Mouse (Mus musculus): ENCODE results near the gene E2f8. TPM values are rescaled to one million over a fixed set of nuclear protein-coding genes. Genes with fewer than 3 reads are reported as not detected.

The E2f8 gene
- polyA plus RNA-seq, 1 experiment: 0.28 TPM

DNA sequence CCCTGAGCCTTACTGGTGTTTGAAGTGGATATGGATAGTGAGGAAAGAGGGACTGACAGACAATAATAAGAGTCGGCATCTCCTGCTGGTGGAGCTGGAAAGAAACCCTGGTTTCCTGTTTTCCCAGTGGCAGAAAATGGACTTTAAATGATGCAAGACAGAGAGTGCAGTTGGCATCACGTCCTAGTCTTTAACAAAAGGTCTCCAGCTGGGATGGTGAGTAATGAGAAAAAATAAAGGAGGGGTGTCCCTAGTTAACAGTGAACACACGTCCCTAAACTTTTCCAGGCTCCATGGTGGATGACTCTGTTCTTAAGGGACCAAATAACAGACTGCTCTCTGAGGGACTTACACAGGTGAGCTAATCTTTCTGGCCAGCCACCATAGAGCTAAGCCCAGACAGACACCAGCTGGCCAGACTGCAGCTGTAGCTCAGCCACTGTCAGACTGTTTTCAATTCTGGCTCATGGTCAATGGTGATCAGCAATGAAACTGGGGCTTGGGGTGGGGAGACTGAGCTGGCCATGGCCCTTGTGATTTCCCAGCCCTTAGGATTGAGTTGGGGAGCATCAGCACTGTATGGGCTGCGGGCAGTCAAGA, 46.9 kb downstream of the E2f8 start:
- 60% methylated on average over 4 of the region's 4 CpGs for WGBS
- Histone ChIP-seq H3K4me3 (ENCODE audit: insufficient read depth, low read depth, low read length) (no peak overlapping the region), H3K4me1 (ENCODE audit: control insufficient read depth, insufficient read depth, low read length) (no peaks in the 10 kb centered on the region), H3K27ac (ENCODE audit: insufficient read depth, low read depth, low read length) (no peak overlapping the region), H3K27me3 (replicated peaks; ENCODE audit: control insufficient read depth, insufficient read depth, low read length) (no peaks in the 10 kb centered on the region), H3K36me3 (ENCODE audit: control insufficient read depth, insufficient read depth, low read length) (no peaks in the 10 kb centered on the region)
- DNase-seq: no peak
- TF ChIP-seq POLR2A (IDR thresholded peaks at IDR 0.05; ENCODE audit: low read depth, low read length): no peak
- TF ChIP-seq CTCF (conservative IDR thresholded peaks at IDR 0.05; ENCODE audit: insufficient read depth, insufficient read length, low read depth, low read length): no peak

DNA sequence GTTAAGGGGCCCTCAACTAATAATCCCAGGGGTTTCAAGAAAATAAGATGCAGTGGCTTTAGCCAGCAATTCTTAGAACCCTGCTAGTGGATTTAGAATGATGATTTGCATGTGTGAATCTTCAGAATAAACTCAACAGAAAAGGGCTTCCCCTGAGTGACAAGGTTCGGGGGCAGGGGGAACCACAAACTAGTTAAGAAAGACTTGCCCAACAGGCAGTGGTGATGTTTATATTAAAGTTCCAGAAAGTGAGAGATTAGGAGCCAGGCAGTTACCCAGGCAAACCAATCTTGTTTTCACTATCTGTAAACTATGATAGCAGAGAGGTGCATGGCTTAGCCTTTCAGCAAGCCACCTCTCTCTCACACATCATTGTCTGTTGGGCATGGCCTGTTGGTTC, 48.7 kb downstream of the E2f8 start:
- Histone ChIP-seq H3K27ac (ENCODE audit: insufficient read depth, low read depth, low read length) (no peak overlapping the region), H3K4me1 (ENCODE audit: control insufficient read depth, insufficient read depth, low read length) (no peaks in the 10 kb centered on the region), H3K27me3 (replicated peaks; ENCODE audit: control insufficient read depth, insufficient read depth, low read length) (no peaks in the 10 kb centered on the region), H3K36me3 (ENCODE audit: control insufficient read depth, insufficient read depth, low read length) (no peaks in the 10 kb centered on the region), H3K4me3 (ENCODE audit: insufficient read depth, low read depth, low read length) (no peak overlapping the region)
- TF ChIP-seq CTCF (conservative IDR thresholded peaks at IDR 0.05; ENCODE audit: insufficient read depth, insufficient read length, low read depth, low read length): no peak
- TF ChIP-seq POLR2A (IDR thresholded peaks at IDR 0.05; ENCODE audit: low read depth, low read length): no peak
- no peak for DNase-seq
- WGBS: 87% methylated on average over 1 of the region's 1 CpGs

DNA sequence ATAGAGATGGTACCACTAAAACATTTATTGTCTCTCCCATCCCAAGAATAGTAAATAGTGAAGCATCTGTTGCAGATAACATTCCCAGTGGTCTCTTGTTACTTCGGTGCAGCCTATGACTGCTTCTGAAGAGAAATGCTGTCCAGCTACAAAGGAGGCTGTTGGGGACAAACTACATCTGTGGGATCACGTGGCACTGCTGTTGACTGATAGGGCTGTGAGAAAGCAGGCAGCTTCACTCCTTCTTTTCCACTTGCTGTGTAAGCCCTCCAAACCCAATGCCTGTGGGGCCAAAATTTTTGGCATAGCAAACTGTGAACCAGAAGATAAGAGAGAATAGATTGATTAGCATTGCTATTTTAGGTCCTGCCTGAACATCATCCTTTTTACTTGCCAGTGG, 51.0 kb downstream of the E2f8 start:
- no peak for DNase-seq
- H3K27ac ChIP-seq (ENCODE audit: insufficient read depth, low read depth, low read length): no peak overlapping the region
- WGBS: 25% methylated on average over 2 of the region's 2 CpGs
- H3K27me3 ChIP-seq (replicated peaks; ENCODE audit: control insufficient read depth, insufficient read depth, low read length): no peaks in the 10 kb centered on the region
- no peaks in the 10 kb centered on the region for H3K4me1 ChIP-seq (ENCODE audit: control insufficient read depth, insufficient read depth, low read length)
- H3K36me3 ChIP-seq (ENCODE audit: control insufficient read depth, insufficient read depth, low read length): peaks cover 6% of the 10 kb centered on the region
- H3K4me3 ChIP-seq (ENCODE audit: insufficient read depth, low read depth, low read length): no peak overlapping the region
- TF ChIP-seq POLR2A (IDR thresholded peaks at IDR 0.05; ENCODE audit: low read depth, low read length) (no peak), CTCF (conservative IDR thresholded peaks at IDR 0.05; ENCODE audit: insufficient read depth, insufficient read length, low read depth, low read length) (no peak)

DNA sequence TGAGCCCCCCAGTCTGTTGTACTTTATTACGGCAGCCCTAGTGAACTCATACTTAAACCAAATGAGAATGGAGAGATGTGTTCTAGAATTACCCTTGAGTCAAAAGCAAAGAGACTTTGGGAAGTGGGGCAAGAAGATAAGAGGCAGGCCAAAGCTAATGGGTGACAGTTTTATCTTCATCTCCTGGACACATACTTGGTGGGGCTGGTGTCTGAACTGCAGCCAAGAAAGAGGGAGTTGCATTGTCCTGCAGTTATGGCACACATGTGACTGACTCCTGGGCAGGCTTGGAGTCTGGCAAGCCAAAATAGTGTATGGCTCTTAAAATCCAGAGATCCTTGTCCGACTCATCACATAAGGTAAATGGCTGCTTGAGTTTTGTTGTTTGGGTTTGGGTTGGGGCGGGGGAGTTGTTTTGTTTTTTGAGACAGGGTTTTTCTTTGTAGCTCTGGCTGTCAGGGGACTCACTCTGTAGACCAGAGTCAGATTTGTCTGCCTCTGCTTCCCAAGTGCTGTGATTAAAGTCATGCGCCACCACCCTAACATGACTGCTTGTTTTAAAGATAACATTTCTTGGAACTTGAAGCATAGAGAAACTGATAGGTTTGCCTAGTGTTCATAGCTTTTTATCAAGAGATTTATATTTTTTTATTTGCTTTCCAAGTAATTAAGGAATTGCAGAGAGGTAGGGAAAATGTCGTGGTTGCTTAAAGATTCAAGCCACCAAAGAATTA, 52.1 kb downstream of the E2f8 start:
- no peak for DNase-seq
- 66% methylated on average over 5 of the region's 5 CpGs for WGBS
- peaks cover 10% of the 10 kb centered on the region for H3K36me3 ChIP-seq (ENCODE audit: control insufficient read depth, insufficient read depth, low read length)
- no peaks in the 10 kb centered on the region for H3K27me3 ChIP-seq (replicated peaks; ENCODE audit: control insufficient read depth, insufficient read depth, low read length)
- H3K4me1 ChIP-seq (ENCODE audit: control insufficient read depth, insufficient read depth, low read length): no peaks in the 10 kb centered on the region
- H3K4me3 ChIP-seq (ENCODE audit: insufficient read depth, low read depth, low read length): no peak overlapping the region
- no peak for TF ChIP-seq CTCF (conservative IDR thresholded peaks at IDR 0.05; ENCODE audit: insufficient read depth, insufficient read length, low read depth, low read length)
- TF ChIP-seq POLR2A (IDR thresholded peaks at IDR 0.05; ENCODE audit: low read depth, low read length): no peak
- no peak overlapping the region for H3K27ac ChIP-seq (ENCODE audit: insufficient read depth, low read depth, low read length)

DNA sequence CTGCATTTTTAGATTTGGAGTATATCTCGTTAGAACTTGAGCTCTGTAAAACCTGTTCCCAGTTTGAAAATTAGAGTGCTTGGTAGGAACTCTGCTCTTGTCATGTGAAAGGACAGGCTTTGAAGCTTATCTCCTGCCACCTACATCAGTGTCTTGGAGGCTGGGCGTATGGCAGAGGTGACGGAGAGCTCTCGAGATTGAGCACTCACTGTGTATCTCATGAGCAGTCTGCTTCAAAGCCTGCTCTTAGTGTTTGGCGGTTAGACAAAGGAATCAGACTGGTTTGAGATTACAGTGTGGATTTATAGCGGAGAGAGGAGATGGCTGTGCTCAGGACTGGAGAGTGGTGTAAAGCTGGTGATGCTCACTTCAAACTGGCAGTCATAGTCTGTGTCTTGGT, 56.2 kb downstream of the E2f8 start:
- H3K4me1 ChIP-seq (ENCODE audit: control insufficient read depth, insufficient read depth, low read length): no peaks in the 10 kb centered on the region
- TF ChIP-seq POLR2A (IDR thresholded peaks at IDR 0.05; ENCODE audit: low read depth, low read length): no peak
- no peak for TF ChIP-seq CTCF (conservative IDR thresholded peaks at IDR 0.05; ENCODE audit: insufficient read depth, insufficient read length, low read depth, low read length)
- DNase-seq: no peak
- WGBS: 91% methylated on average over 6 of the region's 6 CpGs
- no peaks in the 10 kb centered on the region for H3K27me3 ChIP-seq (replicated peaks; ENCODE audit: control insufficient read depth, insufficient read depth, low read length)
- no peak overlapping the region for H3K27ac ChIP-seq (ENCODE audit: insufficient read depth, low read depth, low read length)
- no peak overlapping the region for H3K4me3 ChIP-seq (ENCODE audit: insufficient read depth, low read depth, low read length)
- H3K36me3 ChIP-seq (ENCODE audit: control insufficient read depth, insufficient read depth, low read length): peaks cover 15% of the 10 kb centered on the region

DNA sequence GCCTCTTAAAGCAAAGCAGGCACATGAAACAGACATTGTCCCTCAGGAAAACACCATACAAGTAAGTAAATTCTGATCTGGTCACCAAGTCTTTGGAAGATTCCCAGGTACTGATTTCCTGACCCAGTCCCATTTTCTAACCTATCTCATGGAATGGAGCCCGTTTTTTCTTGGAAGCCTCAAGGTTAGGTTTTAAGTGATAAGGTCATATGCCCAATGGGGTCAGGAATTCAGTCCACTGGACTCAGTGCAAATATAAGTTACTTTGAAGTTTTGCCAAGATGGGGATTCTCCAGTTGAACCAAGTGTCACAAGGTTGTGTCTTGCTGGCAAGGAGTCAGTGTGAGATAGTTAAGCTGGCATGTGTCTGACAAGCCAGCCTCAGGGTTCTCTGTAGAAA, 56.7 kb downstream of the E2f8 start:
- Histone ChIP-seq H3K4me3 (ENCODE audit: insufficient read depth, low read depth, low read length) (no peak overlapping the region), H3K36me3 (ENCODE audit: control insufficient read depth, insufficient read depth, low read length) (peaks cover 17% of the 10 kb centered on the region), H3K27ac (ENCODE audit: insufficient read depth, low read depth, low read length) (no peak overlapping the region), H3K27me3 (replicated peaks; ENCODE audit: control insufficient read depth, insufficient read depth, low read length) (no peaks in the 10 kb centered on the region), H3K4me1 (ENCODE audit: control insufficient read depth, insufficient read depth, low read length) (no peaks in the 10 kb centered on the region)
- DNase-seq: no peak
- TF ChIP-seq POLR2A (IDR thresholded peaks at IDR 0.05; ENCODE audit: low read depth, low read length): no peak
- no peak for TF ChIP-seq CTCF (conservative IDR thresholded peaks at IDR 0.05; ENCODE audit: insufficient read depth, insufficient read length, low read depth, low read length)
- 78% methylated on average over 1 of the region's 1 CpGs for WGBS

DNA sequence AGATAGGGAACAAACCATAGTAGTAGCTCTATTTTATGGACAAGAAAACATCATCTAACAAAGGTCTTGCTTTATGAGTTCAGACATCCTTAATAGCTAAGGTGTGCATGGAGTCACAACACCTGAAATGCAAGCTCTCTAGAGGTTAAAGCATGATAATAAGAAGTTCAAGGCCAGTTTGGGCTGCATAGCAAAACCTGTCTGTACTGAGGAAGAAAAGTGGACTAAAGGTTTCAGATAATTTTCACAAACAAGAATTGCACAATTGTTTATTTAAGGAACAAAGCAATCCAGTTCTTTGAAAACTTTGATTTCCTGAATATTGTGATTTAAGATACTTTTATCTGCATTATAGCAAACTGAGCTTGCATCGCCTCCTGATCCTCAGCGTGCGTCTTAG, 57.8 kb downstream of the E2f8 start:
- no peaks in the 10 kb centered on the region for H3K4me1 ChIP-seq (ENCODE audit: control insufficient read depth, insufficient read depth, low read length)
- no peak overlapping the region for H3K4me3 ChIP-seq (ENCODE audit: insufficient read depth, low read depth, low read length)
- TF ChIP-seq POLR2A (IDR thresholded peaks at IDR 0.05; ENCODE audit: low read depth, low read length) (no peak), CTCF (conservative IDR thresholded peaks at IDR 0.05; ENCODE audit: insufficient read depth, insufficient read length, low read depth, low read length) (no peak)
- DNase-seq: no peak
- WGBS: 98% methylated on average over 3 of the region's 3 CpGs
- H3K27ac ChIP-seq (ENCODE audit: insufficient read depth, low read depth, low read length): no peak overlapping the region
- H3K27me3 ChIP-seq (replicated peaks; ENCODE audit: control insufficient read depth, insufficient read depth, low read length): no peaks in the 10 kb centered on the region
- peaks cover 19% of the 10 kb centered on the region for H3K36me3 ChIP-seq (ENCODE audit: control insufficient read depth, insufficient read depth, low read length)
